Mouse (Mus musculus): ENCODE results near the gene Gm7978. TPM values are rescaled to one million over a fixed set of nuclear protein-coding genes. Genes with fewer than 3 reads are reported as not detected.

Gm7978 gene
- polyA plus RNA-seq (2014; fragmentation: Illumina TruSeq; extraction: RNeasy Lipid Tissue Mini Kit (QIAGEN cat#74804); ENCODE audit: low read depth, low replicate concordance): not detected

GRCm38 (mm10) chr5:95736073-95736472, at the start of gene Gm7978:
TSS of gene Gm7978 (minus strand) at chr5:95736173.

GRCm38 (mm10) chr5:95775690-95776089, 39.7 kb upstream of the Gm7978 start, which contains the start of gene E330014E10Rik:
TSS of gene E330014E10Rik (plus strand) at chr5:95775990.

GRCm38 (mm10) chr5:95741714-95742113, 5.7 kb upstream of the Gm7978 start, which contains the start of gene Gm7982:
TSS of gene Gm7982 (plus strand) at chr5:95742014.

Other genes with a start within 250 kb of the Gm7978 start
- gene Gm3286, start 225.4 kb downstream of the Gm7978 start, polyA plus RNA-seq (2014; fragmentation: Illumina TruSeq; extraction: RNeasy Lipid Tissue Mini Kit (QIAGEN cat#74804); ENCODE audit: low read depth, low replicate concordance): not detected
- gene Gm7971, start 141.3 kb downstream of the Gm7978 start, polyA plus RNA-seq (2014; fragmentation: Illumina TruSeq; extraction: RNeasy Lipid Tissue Mini Kit (QIAGEN cat#74804); ENCODE audit: low read depth, low replicate concordance): not detected
- gene Gm7982, start 5.8 kb upstream of the Gm7978 start, polyA plus RNA-seq (2014; fragmentation: Illumina TruSeq; extraction: RNeasy Lipid Tissue Mini Kit (QIAGEN cat#74804); ENCODE audit: low read depth, low replicate concordance): not detected
- not detected for gene E330014E10Rik, start 39.8 kb upstream of the Gm7978 start, polyA plus RNA-seq (2014; fragmentation: Illumina TruSeq; extraction: RNeasy Lipid Tissue Mini Kit (QIAGEN cat#74804); ENCODE audit: low read depth, low replicate concordance)
- 1.5 TPM for gene Cxcl13, start 220.8 kb upstream of the Gm7978 start, polyA plus RNA-seq (2014; fragmentation: Illumina TruSeq; extraction: RNeasy Lipid Tissue Mini Kit (QIAGEN cat#74804); ENCODE audit: low read depth, low replicate concordance)

Measured in adipose tissue, adult 10 weeks (tissue).